Mouse (Mus musculus) CD4-positive, CD25-positive, alpha-beta regulatory T cell, adult 2 months (primary cell): ENCODE results near the gene Smc5.

ENCODE experiments used
- DNase-seq: peaks from one replicate; pipeline ENCODE4 v3.0.0-alpha.2; 2012; ENCODE audit warnings: low read depth, low spot score

Gene Smc5

DNA sequence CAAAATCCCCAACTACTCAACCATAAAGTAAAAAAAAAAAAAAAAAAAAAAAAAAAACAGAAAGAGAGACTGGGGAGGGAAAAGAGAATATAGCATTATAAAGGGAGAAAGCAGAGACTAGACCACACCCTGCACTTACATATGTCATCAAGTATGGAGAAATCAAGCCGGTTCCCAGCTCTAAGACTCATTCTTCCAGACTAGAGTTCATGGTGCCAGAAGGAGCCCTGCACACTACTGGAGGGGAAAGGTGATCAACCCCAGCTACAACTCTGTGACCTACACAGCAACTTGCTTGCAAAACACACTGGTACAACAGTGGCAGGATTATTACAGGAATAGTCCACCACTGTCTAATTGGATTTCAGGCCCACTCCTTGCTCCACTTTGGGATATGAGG lies 84.0 kb downstream of the Smc5 start:
- DNase-seq: no peak

- no peak for DNase-seq
Measured at GRCm38 (mm10) chr19:23188986-23189385, 84.7 kb downstream of the Smc5 start.

- no peak for DNase-seq
Measured at GRCm38 (mm10) chr19:23187732-23188131, 86.0 kb downstream of the Smc5 start.

GRCm38 (mm10) chr19:23184068-23184467 lies 89.6 kb downstream of the Smc5 start:
- no peak for DNase-seq

GRCm38 (mm10) chr19:23183493-23183892 lies 90.2 kb downstream of the Smc5 start:
- no peak for DNase-seq

GRCm38 (mm10) chr19:23178533-23178932 lies 95.2 kb downstream of the Smc5 start:
- DNase-seq: no peak

- DNase-seq: no peak
Measured at GRCm38 (mm10) chr19:23175511-23175910, 98.2 kb downstream of the Smc5 start.

GRCm38 (mm10) chr19:23175090-23175489 lies 98.6 kb downstream of the Smc5 start:
- no peak for DNase-seq

- DNase-seq: no peak
Measured at GRCm38 (mm10) chr19:23171136-23171535, 102.6 kb downstream of the Smc5 start.

- no peak for DNase-seq
Measured at GRCm38 (mm10) chr19:23170476-23170875, 103.2 kb downstream of the Smc5 start.

GRCm38 (mm10) chr19:23169659-23170050 lies 104.0 kb downstream of the Smc5 start:
- no peak for DNase-seq

DNA sequence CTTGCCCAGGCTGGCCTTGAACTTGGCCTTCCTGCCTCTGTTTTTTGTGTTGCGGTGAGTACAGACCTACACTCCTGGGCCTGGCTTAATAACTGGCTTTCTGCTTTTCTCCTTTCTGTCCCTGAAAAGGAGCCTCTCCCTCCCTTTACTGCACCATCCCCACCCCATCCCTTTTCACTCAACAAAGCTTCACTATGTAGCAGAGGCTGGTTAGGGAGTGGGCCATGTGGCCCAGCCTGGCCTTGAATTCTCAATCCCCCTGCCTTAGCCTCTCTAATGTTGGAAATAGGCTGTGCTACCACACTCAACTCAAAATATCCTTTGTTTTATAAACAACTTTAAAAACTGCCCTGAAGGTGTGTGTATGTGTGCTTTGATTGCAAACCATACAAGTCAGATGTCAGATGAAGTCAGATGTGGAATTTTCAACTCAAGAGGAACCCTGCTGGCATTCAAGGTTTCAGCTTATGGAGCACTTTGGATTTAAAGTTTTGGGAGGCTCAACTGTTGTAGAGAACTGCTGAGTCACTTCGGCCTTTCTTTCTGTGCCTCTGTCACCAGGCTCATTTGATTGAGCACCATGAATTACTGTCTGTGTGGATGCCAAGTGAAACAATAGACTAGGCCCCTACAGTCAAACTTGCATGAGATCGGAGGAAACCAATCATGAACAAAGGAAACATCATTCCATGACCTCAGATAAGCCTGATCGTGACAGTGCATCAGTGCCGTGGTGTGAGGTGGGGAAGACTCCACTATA lies 104.6 kb downstream of the Smc5 start:
- DNase-seq: no peak

DNA sequence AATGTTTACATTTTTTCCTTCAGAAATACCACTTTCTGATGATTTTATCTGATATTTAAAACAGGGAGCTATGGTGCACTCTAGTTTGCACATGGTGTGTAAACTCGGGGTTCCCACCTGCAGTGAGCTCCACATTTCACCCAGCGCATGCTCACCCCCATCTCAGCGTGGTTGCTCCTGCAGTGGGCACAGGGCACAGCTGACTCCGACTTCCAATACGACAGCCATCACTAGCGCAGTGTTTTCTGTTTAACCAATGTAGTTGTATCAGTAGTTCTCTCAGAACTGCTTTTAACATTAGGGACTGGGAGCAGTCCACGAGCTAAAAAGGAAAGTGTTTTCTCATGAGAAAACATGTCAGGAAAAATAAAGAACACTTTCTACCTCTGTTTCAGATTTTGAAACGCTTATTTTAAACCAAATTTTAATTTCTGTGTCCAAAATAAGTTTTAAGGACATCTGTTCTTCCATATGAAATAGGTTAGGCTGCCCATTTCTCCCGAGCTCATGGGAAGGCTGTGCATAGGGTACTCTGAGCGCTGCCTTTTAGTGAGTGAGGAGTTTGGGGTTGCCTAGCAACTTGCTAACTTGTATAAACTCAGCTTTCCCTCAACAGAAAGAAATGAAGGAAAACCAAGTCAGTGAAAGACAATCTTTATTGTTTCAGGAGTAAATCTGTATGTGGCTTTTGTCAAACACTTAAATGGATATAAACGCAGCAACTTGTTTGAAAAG lies 107.0 kb downstream of the Smc5 start:
- DNase-seq: no peak

GRCm38 (mm10) chr19:23164651-23165240 lies 109.0 kb downstream of the Smc5 start:
- no peak for DNase-seq

- no peak for DNase-seq
Measured at GRCm38 (mm10) chr19:23163361-23163760, 110.3 kb downstream of the Smc5 start.

GRCm38 (mm10) chr19:23162877-23163276 lies 110.8 kb downstream of the Smc5 start:
- DNase-seq: no peak

DNA sequence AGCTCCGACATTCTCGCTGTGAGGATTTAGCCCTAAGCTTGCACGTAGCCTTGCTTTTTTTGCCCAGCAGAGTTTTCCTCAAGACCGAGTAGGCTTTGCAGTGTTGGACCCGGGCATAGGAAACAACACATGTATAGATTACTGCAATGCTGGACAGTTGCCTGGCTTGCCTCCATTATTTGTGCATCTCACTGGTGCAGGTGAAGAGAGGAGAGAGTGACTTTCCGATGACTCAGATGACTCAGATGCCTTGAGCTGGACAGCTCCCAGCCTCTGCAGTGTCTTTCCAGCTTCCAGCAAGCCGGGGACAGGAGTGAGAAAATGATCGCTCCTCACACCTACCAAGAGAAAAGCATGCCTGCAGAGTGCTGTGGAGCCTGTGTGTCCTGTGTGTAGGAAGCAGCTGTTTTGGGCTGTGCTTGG lies 111.3 kb downstream of the Smc5 start:
- no peak for DNase-seq

- no peak for DNase-seq
Measured at GRCm38 (mm10) chr19:23159780-23160395, 113.8 kb downstream of the Smc5 start.
